Mouse (Mus musculus) liver, embryonic 12.5 days (tissue): ENCODE measurements around the gene Ccr10. TPM values are rescaled to one million over a fixed set of nuclear protein-coding genes. Genes with fewer than 3 reads are reported as not detected.

Source experiments
- ATAC-seq: fragments of 200-750 bp; cut with Nextera tagmentation; 2 replicates; pipeline ENCODE4 v1.8.0; 2017; ENCODE audit warnings: moderate number of reproducible peaks, mild to moderate bottlenecking, moderate library complexity
- H3K27ac ChIP-seq: fragments of 300-500 bp; sonication (generic); 2 replicates; pipeline ENCODE4 v1.5.1; 2016; ENCODE audit warnings: mild to moderate bottlenecking
- H3K27me3 ChIP-seq: fragments of 300-500 bp; sonication (generic); replicated peaks from 2 replicates; pipeline ENCODE4 v1.6.1; 2016; ENCODE audit warnings: mild to moderate bottlenecking, moderate library complexity
- H3K36me3 ChIP-seq: fragments of 300-500 bp; sonication (generic); 2 replicates; pipeline ENCODE4 v1.6.1; 2016; ENCODE audit warnings: mild to moderate bottlenecking, moderate library complexity
- H3K4me1 ChIP-seq: fragments of 300-500 bp; sonication (generic); 2 replicates; pipeline ENCODE4 v1.6.1; 2016
- H3K4me2 ChIP-seq: fragments of 300-500 bp; sonication (generic); 2 replicates; pipeline ENCODE4 v1.6.1; 2016; ENCODE audit warnings: mild to moderate bottlenecking, moderate library complexity
- H3K4me3 ChIP-seq: fragments of 300-500 bp; sonication (generic); 2 replicates; pipeline ENCODE4 v1.5.1; 2016; ENCODE audit warnings: mild to moderate bottlenecking, moderate library complexity
- H3K9ac ChIP-seq: fragments of 300-500 bp; sonication (generic); 2 replicates; pipeline ENCODE4 v1.6.1; 2016; ENCODE audit warnings: mild to moderate bottlenecking, moderate library complexity
- H3K9me3 ChIP-seq: fragments of 300-500 bp; sonication (generic); replicated peaks from 2 replicates; pipeline ENCODE4 v1.6.1; 2016; ENCODE audit warnings: mild to moderate bottlenecking, moderate library complexity
- WGBS: fragments of 180-500 bp; shearing (Covaris S2); methylation state at CpG from one replicate; pipeline ENCODE4 v1.1.7; 2016; ENCODE audit not compliant: insufficient replicate concordance; 5-methylcytosine and 5-hydroxymethylcytosine counted together
- polyA plus RNA-seq: library from polyadenylated mRNA; unstranded; fragments of >200 nt; fragmentation: Nextera tagmentation; extraction: Ambion mirVana; gene quantifications from 2 replicates; pipeline ENCODE4 v1.2.1, GENCODE M21; 2016

Ccr10 gene
- polyA plus RNA-seq, 1 experiment from 2014 or later, result 0.07 TPM

DNA sequence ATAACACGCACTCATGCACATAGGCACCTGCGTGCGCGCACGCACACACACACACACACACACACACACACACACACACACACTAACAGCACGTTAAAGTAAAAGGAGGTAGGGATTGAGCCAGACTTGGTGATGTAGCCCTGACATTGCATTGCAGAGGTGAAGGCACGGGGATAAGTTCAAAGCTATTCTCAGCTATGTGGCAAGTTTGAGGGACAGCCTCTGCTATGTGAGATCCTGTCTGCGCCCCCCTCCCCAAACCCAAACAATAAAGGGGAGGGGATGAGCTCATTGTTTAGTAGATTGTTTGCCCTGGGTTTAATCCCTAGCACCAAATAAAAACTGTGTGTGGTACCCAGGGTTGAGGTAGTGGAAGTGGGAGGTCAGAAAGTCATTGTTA lies 34.2 kb downstream of the Ccr10 start:
- no peak for ATAC-seq
- Histone ChIP-seq H3K36me3 (no peaks in the 10 kb centered on the region), H3K4me3 (no peak overlapping the region), H3K27me3 (peaks cover 59% of the 10 kb centered on the region), H3K9ac (no peak overlapping the region), H3K4me2 (no peak overlapping the region), H3K9me3 (no peaks in the 10 kb centered on the region), H3K4me1 (0 out of 2 replicates have a peak, but pooled peaks cover 5% of the 10 kb centered on the region), H3K27ac (no peak overlapping the region)
- 71% methylated on average over 8 of the region's 8 CpGs for WGBS

GRCm38 (mm10) chr11:101140164-101140819 lies 35.0 kb downstream of the Ccr10 start:
- no peak for ATAC-seq
- no peak overlapping the region for H3K27ac ChIP-seq
- 26% methylated on average over 27 of the region's 27 CpGs for whole genome bisulfite sequencing
- 0 out of 2 replicates have a peak overlapping the region, but pooled peaks have one; percentile 1 for H3K9ac ChIP-seq
- H3K4me1 ChIP-seq, result 0 out of 2 replicates have a peak, but pooled peaks cover 5% of the 10 kb centered on the region
- H3K9me3 ChIP-seq, result no peaks in the 10 kb centered on the region
- no peaks in the 10 kb centered on the region for H3K36me3 ChIP-seq
- H3K4me3 ChIP-seq, result peak overlapping the region; percentile 8; the same call in 1 of the 2 replicates
- peaks cover 59% of the 10 kb centered on the region for H3K27me3 ChIP-seq
- peak overlapping the region; percentile 40 for H3K4me2 ChIP-seq

DNA sequence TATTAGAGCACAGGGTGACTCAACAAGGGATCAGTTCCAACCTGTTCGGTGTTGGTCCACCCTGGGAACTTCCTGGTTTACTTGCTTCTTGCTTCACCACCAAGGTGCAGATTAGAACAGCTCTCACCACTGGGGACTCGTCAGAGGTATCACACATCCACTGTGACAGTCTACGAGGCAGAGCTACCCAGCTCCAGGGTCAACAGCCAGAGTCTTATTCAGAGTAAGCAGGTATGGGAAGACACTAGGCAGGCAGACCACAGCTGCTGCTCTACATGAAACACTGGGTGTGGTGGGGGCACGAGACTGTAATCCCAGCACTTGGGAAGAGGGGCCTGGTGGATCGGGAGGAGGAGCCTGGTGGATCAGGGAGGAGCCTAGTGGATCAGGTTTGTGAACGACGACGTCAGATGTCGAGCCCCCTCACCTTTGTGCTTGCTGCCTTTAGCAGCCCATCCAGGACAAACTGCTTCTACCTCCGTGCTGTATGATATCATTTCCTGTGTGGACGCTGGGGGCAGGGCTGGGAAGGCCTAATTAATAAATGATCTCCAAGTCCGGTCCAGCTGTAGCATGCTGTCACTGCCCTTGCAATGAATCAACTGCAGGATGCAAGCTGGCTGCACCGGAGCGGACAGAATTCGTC lies 36.6 kb downstream of the Ccr10 start:
- Histone ChIP-seq H3K9me3 (no peaks in the 10 kb centered on the region), H3K27ac (no peak overlapping the region), H3K36me3 (no peaks in the 10 kb centered on the region), H3K4me2 (peak overlapping the region; percentile 21), H3K9ac (no peak overlapping the region), H3K27me3 (peaks cover 59% of the 10 kb centered on the region), H3K4me1 (0 out of 2 replicates have a peak, but pooled peaks cover 5% of the 10 kb centered on the region), H3K4me3 (no peak overlapping the region)
- ATAC-seq, result no peak
- 29% methylated on average over 15 of the region's 15 CpGs for whole genome bisulfite sequencing

DNA sequence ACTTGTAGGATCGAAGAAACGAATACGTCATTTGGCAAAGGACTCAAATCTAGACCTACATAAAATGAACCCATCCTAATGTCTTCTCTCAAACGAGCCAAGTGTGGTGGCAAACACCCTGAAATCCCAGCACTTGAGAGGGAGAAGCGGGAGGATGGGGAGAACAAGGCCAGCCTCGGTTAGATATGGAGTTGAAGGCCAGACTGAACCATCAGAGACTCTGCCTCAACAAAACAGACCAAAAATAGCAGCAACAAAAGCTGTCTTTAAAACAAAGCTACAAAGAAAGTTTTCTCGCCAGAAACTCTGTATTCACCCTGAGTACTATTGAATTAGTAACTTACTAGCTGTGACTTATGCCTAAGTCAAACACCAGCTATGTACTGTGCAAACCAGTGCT lies 38.2 kb downstream of the Ccr10 start:
- Histone ChIP-seq H3K9ac (no peak overlapping the region), H3K4me3 (no peak overlapping the region), H3K9me3 (no peaks in the 10 kb centered on the region), H3K4me1 (0 out of 2 replicates have a peak, but pooled peaks cover 5% of the 10 kb centered on the region), H3K27me3 (peaks cover 48% of the 10 kb centered on the region), H3K36me3 (no peaks in the 10 kb centered on the region), H3K27ac (no peak overlapping the region), H3K4me2 (no peak overlapping the region)
- ATAC-seq, result no peak
- WGBS, result 69% methylated on average over 7 of the region's 7 CpGs

DNA sequence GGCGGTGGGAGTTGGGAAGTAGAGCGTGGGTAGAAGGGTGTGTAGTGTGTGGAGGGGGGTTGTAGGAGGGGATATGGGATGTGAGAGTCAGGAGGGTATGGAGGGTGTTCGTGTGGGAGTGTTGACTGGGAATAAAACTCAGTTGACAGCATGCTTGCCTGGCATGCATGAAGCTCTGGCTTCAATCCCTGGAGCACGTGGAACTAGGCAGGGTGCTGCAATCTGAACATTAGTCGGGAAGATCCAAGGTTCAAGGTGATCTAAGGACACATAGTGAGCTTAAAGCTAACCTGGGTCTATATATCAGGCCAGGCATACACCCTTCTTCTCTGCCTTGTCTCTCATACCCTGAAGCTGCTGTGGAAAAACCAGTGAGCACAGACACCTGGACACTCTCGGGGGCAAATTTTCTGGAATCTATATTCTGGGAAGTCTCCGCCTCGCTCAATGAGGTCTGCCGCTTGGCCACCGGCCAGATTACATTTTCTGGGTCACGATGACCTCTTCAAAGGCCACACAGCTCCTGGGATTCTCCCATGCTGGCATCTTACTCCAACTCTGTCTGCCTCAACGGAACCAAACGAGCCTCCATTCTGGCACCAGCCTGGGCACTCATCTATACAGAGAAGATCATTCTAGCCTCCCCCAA lies 40.9 kb downstream of the Ccr10 start:
- Histone ChIP-seq H3K27ac (no peak overlapping the region), H3K9ac (no peak overlapping the region), H3K4me2 (no peak overlapping the region), H3K27me3 (peaks cover 23% of the 10 kb centered on the region), H3K4me3 (no peak overlapping the region), H3K36me3 (no peaks in the 10 kb centered on the region), H3K9me3 (no peaks in the 10 kb centered on the region), H3K4me1 (peaks cover 23% of the 10 kb centered on the region)
- ATAC-seq, result no peak
- 68% methylated on average over 13 of the region's 13 CpGs for WGBS

- Histone ChIP-seq H3K4me3 (no peak overlapping the region), H3K4me2 (no peak overlapping the region), H3K27ac (no peak overlapping the region), H3K36me3 (no peaks in the 10 kb centered on the region), H3K4me1 (peaks cover 18% of the 10 kb centered on the region), H3K27me3 (peaks cover 18% of the 10 kb centered on the region; the same call in 1 of the 2 replicates), H3K9me3 (no peaks in the 10 kb centered on the region), H3K9ac (no peak overlapping the region)
- 29% methylated on average over 12 of the region's 12 CpGs for WGBS
- no peak for ATAC-seq
Observed at GRCm38 (mm10) chr11:101133037-101133436, 42.2 kb downstream of the Ccr10 start.

DNA sequence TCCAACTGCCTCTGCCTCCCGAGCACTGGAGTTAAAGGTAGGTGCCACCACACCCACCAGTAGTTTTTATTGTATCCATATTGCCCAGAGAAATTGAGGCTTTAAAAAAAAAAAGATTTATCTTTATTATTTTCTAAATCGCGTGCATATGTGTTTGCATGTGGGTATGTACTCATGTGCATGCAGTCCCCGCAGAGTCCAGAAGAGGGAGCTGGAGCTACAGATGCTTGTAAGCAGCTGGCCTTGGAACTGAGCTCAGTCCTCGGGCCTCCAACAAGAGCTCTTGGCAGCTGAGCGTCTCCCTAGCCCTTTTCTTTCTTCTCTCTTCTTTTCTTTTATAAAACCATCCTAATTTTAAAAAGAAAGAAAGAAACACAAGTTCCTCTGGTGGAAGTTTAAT lies 43.5 kb downstream of the Ccr10 start:
- H3K9ac ChIP-seq, result no peak overlapping the region
- H3K27ac ChIP-seq, result no peak overlapping the region
- 0 out of 2 replicates have a peak, but pooled peaks cover 5% of the 10 kb centered on the region for H3K9me3 ChIP-seq
- 73% methylated on average over 6 of the region's 6 CpGs for WGBS
- no peak overlapping the region for H3K4me3 ChIP-seq
- H3K4me2 ChIP-seq, result no peak overlapping the region
- peaks cover 12% of the 10 kb centered on the region; the same call in 1 of the 2 replicates for H3K27me3 ChIP-seq
- no peak for ATAC-seq
- peaks cover 18% of the 10 kb centered on the region for H3K4me1 ChIP-seq
- peaks cover 6% of the 10 kb centered on the region for H3K36me3 ChIP-seq

DNA sequence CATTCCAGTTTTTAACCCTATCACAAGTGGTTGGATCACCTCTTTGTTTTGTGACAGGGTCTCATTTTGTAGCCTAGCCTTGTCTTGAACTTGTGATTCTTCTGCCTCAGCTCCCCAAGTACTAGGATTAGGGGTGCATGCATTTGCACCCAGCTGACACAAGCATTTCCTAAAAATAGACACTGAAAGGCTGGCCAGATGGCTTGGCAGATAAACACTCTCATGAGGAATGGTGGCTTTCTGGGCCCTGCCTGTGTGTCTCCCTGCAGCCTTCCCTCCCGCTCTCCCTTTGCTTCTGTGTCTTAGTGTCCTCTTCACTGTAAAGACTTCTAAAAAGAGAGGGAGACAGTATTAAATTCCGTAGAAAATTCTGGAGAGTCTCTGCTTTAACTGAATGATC lies 44.1 kb downstream of the Ccr10 start:
- H3K27ac ChIP-seq, result no peak overlapping the region
- WGBS, result 60% methylated on average over 2 of the region's 2 CpGs
- H3K36me3 ChIP-seq, result peaks cover 11% of the 10 kb centered on the region
- no peak overlapping the region for H3K4me2 ChIP-seq
- ATAC-seq, result no peak
- no peak overlapping the region for H3K4me3 ChIP-seq
- no peak overlapping the region for H3K9ac ChIP-seq
- H3K4me1 ChIP-seq, result peaks cover 18% of the 10 kb centered on the region
- H3K27me3 ChIP-seq, result peaks cover 12% of the 10 kb centered on the region; the same call in 1 of the 2 replicates
- H3K9me3 ChIP-seq, result 0 out of 2 replicates have a peak, but pooled peaks cover 5% of the 10 kb centered on the region

DNA sequence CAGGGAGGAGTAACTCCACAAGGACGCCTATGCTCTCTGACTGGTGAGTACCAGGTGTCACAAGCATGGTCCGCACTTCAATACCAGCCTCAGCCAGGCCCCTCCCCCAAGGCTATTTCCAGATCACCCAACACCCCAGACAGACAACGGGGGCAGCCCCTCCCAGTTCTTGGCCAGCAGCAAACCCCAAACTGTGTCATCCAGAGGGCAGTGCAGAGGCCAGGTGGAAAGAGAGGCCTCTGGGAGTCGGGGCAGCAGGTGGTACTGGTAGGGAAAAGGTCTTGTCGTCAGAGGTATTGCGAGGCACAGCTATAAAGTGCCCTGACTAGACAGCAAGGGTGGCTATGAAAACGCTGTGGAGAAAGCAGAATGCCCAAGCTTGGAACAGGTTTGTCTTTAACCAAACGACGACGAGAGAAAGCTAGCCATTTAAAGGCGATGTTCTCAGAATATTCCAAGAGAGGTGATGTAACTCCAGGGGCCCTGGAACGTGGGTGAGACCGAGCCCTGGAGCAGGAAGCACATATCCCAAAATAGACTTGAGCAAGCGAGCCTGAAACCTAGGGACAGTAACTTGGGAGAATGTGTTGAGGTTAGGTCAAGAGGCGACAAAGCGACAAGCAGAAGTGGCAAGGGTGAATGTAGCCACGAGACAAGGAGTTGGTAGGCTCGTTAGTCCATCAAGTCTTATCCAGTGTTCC lies 45.0 kb downstream of the Ccr10 start:
- H3K36me3 ChIP-seq, result peaks cover 21% of the 10 kb centered on the region
- 0 out of 2 replicates have a peak, but pooled peaks cover 5% of the 10 kb centered on the region for H3K9me3 ChIP-seq
- H3K4me3 ChIP-seq, result no peak overlapping the region
- no peak overlapping the region for H3K9ac ChIP-seq
- WGBS, result 38% methylated on average over 18 of the region's 18 CpGs
- ATAC-seq, result no peak
- H3K27ac ChIP-seq, result no peak overlapping the region
- peaks cover 18% of the 10 kb centered on the region for H3K4me1 ChIP-seq
- H3K27me3 ChIP-seq, result peaks cover 12% of the 10 kb centered on the region; the same call in 1 of the 2 replicates
- H3K4me2 ChIP-seq, result peak overlapping the region; percentile 18; the same call in 1 of the 2 replicates

DNA sequence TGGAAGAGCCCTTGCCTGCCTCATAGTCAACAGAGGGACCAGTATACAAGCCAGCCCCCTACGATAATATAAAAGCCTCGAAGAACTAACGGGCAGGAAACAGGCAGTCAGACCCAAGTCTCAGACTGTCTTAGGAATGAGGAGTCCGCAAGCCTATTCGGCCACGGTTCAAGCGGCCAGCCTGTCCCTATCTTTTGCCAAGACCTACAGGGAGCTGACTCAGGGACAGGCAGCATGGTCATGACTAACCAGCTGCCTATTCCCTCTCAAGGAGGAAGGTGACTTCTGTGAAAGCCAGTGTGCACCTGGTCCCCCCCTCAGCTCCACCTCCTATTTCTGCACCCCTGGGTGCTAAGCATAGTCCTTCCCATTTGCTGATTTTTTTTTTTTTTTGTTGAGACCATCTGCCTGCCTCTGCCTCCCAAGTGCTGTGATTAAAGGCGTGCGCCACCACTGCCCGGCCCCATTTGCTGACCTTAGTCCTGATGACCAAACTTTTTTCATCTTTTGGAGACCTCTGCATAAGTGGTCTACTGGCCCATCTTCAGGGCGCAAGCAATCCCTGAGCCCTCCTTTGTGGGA lies 46.2 kb downstream of the Ccr10 start:
- WGBS, result 74% methylated on average over 11 of the region's 11 CpGs
- ATAC-seq, result no peak
- Histone ChIP-seq H3K9ac (no peak overlapping the region), H3K36me3 (peaks cover 31% of the 10 kb centered on the region), H3K4me1 (peaks cover 18% of the 10 kb centered on the region), H3K27ac (no peak overlapping the region), H3K9me3 (0 out of 2 replicates have a peak, but pooled peaks cover 5% of the 10 kb centered on the region), H3K27me3 (peaks cover 7% of the 10 kb centered on the region; the same call in 1 of the 2 replicates), H3K4me3 (no peak overlapping the region), H3K4me2 (no peak overlapping the region)

GRCm38 (mm10) chr11:101127075-101127474 lies 48.2 kb downstream of the Ccr10 start:
- Histone ChIP-seq H3K9me3 (0 out of 2 replicates have a peak, but pooled peaks cover 5% of the 10 kb centered on the region), H3K27me3 (peaks cover 7% of the 10 kb centered on the region; the same call in 1 of the 2 replicates), H3K27ac (no peak overlapping the region), H3K4me3 (no peak overlapping the region), H3K4me1 (peaks cover 18% of the 10 kb centered on the region), H3K4me2 (no peak overlapping the region), H3K9ac (no peak overlapping the region), H3K36me3 (peaks cover 51% of the 10 kb centered on the region)
- WGBS, result 67% methylated on average over 1 of the region's 1 CpGs
- no peak for ATAC-seq
